Mouse (Mus musculus) left cerebral cortex, postnatal 4 days (tissue): Measurements from ENCODE around the gene Fam234b. TPM values are rescaled to one million over a fixed set of nuclear protein-coding genes. Genes with fewer than 3 reads are reported as not detected.
A peak's percentile ranks its signal among the peaks of the same experiment; 100 is the strongest.

Experiments used
- DNase-seq: peaks from one replicate; pipeline ENCODE4 v3.0.0-alpha.2; 2022
- intact Hi-C: fragments of 180-260 bp; cut with DNase I; formaldehyde crosslinking; loops from one replicate; pipeline ENCODE4 v1.15.1; 2025
- total RNA-seq, 2 experiments: library from RNA; stranded (reverse); gene quantifications; 2 replicates each; pipeline ENCODE4 v1.2.3; 2021

The Fam234b gene
- total RNA-seq, 2 experiments from 2014 or later: 86.1 to 92.1 TPM

- DNase-seq: no peak
- intact Hi-C loops: no loop called here
Measured at GRCm38 (mm10) chr6:135262565-135262964, 64.8 kb downstream of the Fam234b start.

DNA sequence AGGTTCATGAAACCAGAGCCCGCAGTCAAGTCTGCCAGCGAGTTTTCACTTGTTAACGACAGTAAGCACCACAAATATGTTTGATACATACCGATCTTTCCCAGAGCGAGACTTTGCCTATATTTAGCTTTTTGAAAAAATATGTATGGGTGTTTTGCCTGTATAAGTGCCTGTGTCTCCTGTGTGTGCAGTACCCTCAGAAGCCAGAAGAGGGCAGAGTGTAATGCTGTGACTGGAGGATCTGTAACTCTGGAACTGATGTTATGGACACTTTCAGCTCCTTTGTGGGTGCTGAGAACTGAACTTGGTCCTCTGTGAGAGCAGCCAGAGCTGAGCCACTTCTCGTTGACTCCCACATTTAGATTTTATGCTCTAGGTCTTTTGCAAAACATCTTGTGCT lies 66.4 kb downstream of the Fam234b start:
- no peak for DNase-seq
- intact Hi-C loops: no loop called here

DNA sequence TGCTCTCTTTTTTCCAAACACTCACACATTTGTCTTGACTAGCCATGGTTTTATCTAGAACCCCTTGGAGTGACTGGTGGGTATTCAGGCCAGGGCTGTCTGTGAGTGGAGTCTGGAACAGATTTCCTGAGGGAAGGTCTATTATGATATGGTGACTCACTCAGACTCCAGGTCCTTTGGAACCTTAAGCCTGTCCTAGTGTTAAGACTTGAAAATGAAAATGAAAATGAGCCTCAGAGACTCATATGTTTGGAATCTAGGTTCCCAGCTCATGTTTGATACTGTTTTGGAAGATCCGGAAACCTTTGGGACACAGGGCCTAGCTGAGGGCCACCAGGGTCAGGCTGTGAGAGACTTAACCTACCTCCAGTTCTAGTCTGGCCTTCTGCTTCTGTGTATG lies 68.3 kb downstream of the Fam234b start:
- intact Hi-C loops: no loop called here

GRCm38 (mm10) chr6:135267221-135267620 lies 69.4 kb downstream of the Fam234b start:
- intact Hi-C loops: no loop called here
- DNase-seq: no peak

More for the DNA sequence above, 68.3 kb downstream of the Fam234b start:
- DNase-seq: no peak

DNA sequence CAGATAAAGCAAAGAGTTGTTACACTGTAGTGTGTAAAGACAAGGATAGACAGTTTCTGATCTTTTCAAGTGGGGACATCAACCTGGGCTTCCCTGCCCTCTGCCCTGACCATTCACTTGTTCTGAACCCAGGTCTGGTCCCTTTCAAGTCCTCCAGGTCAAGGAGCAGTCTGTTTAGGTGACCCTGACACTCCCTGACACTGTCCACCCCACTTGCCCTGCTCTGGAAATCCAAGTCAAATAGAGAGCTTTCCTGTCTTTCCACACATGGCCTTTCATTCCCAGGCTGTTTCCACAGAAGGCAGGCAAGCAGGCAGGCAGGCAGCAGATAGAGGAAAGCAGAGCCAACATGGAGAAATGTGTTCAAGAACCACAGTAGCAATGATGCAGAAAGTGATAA lies 70.6 kb downstream of the Fam234b start:
- DNase-seq: no peak
- intact Hi-C loops: no loop called here

DNA sequence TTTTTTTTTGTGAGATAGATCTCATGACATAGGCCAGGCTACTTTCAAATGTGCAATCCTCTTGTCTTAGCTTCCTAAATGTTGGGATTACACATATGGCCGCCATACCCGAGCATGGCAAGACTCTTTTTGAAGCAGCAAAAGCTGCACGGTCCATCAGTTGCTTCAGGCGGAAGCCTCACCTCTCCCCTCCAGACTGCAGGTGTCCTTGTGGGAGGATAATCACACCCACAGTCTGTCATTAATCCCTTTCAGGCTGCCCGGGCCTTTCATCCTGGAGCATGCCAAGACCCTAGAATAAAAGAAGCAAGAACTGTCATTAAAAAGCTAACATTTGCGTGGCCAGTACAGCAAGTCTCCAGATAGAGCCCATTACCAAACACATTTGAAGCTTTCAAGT lies 71.8 kb downstream of the Fam234b start:
- no peak for DNase-seq
- intact Hi-C loops: no loop called here

- no peak for DNase-seq
- intact Hi-C loops: no loop called here
Measured at GRCm38 (mm10) chr6:135271761-135272160, 74.0 kb downstream of the Fam234b start.

GRCm38 (mm10) chr6:135273066-135273465 lies 75.3 kb downstream of the Fam234b start:
- intact Hi-C loops: no loop called here
- no peak for DNase-seq

GRCm38 (mm10) chr6:135275231-135275630 lies 77.5 kb downstream of the Fam234b start:
- intact Hi-C loops: no loop called here
- peak; percentile 68 for DNase-seq

GRCm38 (mm10) chr6:135276474-135277295 lies 78.9 kb downstream of the Fam234b start:
- intact Hi-C loops: no loop called here

DNA sequence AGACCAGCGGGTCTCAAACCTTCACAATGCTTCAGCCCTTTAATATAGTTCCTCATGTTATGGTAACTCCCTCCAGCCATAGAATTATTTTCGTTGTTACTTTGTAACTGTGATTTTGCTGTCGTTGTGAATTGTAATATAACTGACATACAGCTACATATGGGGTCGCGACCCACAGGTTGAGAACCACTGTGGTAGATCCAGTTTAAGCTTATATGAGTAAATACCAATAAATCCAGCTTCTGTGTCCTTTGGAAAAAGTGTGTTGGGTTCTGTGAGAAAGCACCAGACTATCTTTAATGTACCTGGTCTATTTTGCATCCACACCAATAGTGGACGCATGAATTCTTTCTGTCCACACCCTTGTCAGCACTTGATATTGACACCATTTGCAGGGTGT lies 80.5 kb downstream of the Fam234b start:
- DNase-seq: no peak
- intact Hi-C loops: no loop called here

More at GRCm38 (mm10) chr6:135276474-135277295, 78.9 kb downstream of the Fam234b start:
- no peak for DNase-seq

DNA sequence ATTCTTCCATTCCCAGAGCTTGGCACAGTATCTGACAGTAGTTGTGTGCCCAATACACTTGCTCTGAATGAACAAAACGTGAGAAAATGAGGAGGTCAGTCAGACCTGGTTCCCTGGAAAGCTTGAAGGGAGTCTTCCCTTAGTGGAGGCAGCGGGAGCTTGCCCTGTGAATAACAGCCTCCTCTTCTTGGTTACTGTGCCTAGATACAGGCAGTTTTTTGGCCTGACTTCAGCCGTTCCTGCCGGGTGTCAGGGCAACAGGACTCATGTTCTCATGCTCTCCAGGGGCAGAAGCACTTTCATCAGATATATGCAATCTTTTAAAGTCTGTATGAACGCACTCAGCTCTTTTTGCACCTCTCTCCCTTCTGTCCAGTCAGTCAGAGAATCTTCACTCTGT lies 81.5 kb downstream of the Fam234b start:
- intact Hi-C loops: no loop called here

GRCm38 (mm10) chr6:135279856-135280255 lies 82.1 kb downstream of the Fam234b start:
- intact Hi-C loops: no loop called here
- no peak for DNase-seq

More for the DNA sequence above, 81.5 kb downstream of the Fam234b start:
- DNase-seq: peak; percentile 44

- no peak for DNase-seq
- intact Hi-C loops: no loop called here
Measured at GRCm38 (mm10) chr6:135292391-135292790, 94.6 kb downstream of the Fam234b start.

- no peak for DNase-seq
- intact Hi-C loops: no loop called here
Measured at GRCm38 (mm10) chr6:135294150-135294549, 96.4 kb downstream of the Fam234b start.

Other genes with a start within 250 kb of the Fam234b start
- 1 to 10 TPM; 4.2 to 4.3 TPM for gene Apold1, start 216.3 kb upstream of the Fam234b start, total RNA-seq
- gene Ddx47, start 186.4 kb upstream of the Fam234b start, total RNA-seq: 10 to 100 TPM; 56.9 to 57.4 TPM
- under 1 TPM; 0.28 to 0.36 TPM for gene Gprc5a, start 132.3 kb upstream of the Fam234b start, total RNA-seq
- not detected for gene Gprc5d, start 79.7 kb upstream of the Fam234b start, total RNA-seq
- 10 to 100 TPM; 14.6 to 19.7 TPM for gene Hebp1, start within 50 bp of the Fam234b start, total RNA-seq
- not detected for gene Gsg1, start 56.4 kb downstream of the Fam234b start, total RNA-seq
- not detected for gene Pbp2, start 112.4 kb downstream of the Fam234b start, total RNA-seq
- gene Emp1, start 164.6 kb downstream of the Fam234b start, total RNA-seq: 1 to 10 TPM; 6.0 to 7.1 TPM